Mouse (Mus musculus): ENCODE results near the gene Pyroxd2. TPM values are rescaled to one million over a fixed set of nuclear protein-coding genes. Genes with fewer than 3 reads are reported as not detected.
"Not testable (repeated sequence)": the region's sequence is repeated elsewhere in the genome, so short reads cannot be mapped to it uniquely, and the experiment has no call there.

Gene Pyroxd2
- polyA plus RNA-seq (2015; fragmentation: Nextera tagmentation; extraction: Ambion mirVana) = 4.0 and 4.2 TPM in 2 replicates

- Histone ChIP-seq H3K4me1 (peaks cover 25% of the 10 kb centered on the region), H3K4me2 (replicated peaks) (peak within 1 kb of the TSS; percentile 64), H3K36me3 (no peaks in the 10 kb centered on the region), H3K9ac (peak within 1 kb of the TSS; percentile 31), H3K9me3 (replicated peaks) (no peaks in the 10 kb centered on the region), H3K27me3 (no peaks in the 10 kb centered on the region), H3K27ac (replicated peaks) (peak within 1 kb of the TSS; percentile 79), H3K4me3 (replicated peaks) (peak within 1 kb of the TSS; percentile 42)
- ATAC-seq (ENCODE audit: insufficient number of reproducible peaks, low FRiP score, low TSS enrichment, low read depth) = peak; percentile 83
- 2% methylated on average over 22 of the region's 22 CpGs for WGBS
Observed at GRCm38 (mm10) chr19:42752363-42752931, at the start of gene Pyroxd2. Gene Pyroxd2, minus strand, starts transcription at chr19:42752775.

GRCm38 (mm10) chr19:42797866-42798265 is 45.3 kb upstream of the Pyroxd2 start:
- Histone ChIP-seq H3K27ac (replicated peaks) (no peak overlapping the region), H3K36me3 (no peaks in the 10 kb centered on the region), H3K4me3 (replicated peaks) (no peak overlapping the region), H3K9me3 (replicated peaks) (no peaks in the 10 kb centered on the region), H3K9ac (no peak overlapping the region), H3K4me1 (peaks cover 16% of the 10 kb centered on the region), H3K27me3 (no peaks in the 10 kb centered on the region), H3K4me2 (replicated peaks) (no peak overlapping the region)
- no peak for ATAC-seq (ENCODE audit: insufficient number of reproducible peaks, low FRiP score, low TSS enrichment, low read depth)
- WGBS = 59% methylated on average over 2 of the region's 2 CpGs

- no peak overlapping the region for H3K9ac ChIP-seq
- H3K27ac ChIP-seq (replicated peaks) = no peak overlapping the region
- no peaks in the 10 kb centered on the region for H3K36me3 ChIP-seq
- no peaks in the 10 kb centered on the region for H3K27me3 ChIP-seq
- peaks cover 16% of the 10 kb centered on the region for H3K4me1 ChIP-seq
- no peaks in the 10 kb centered on the region for H3K9me3 ChIP-seq (replicated peaks)
- H3K4me3 ChIP-seq (replicated peaks) = peak overlapping the region; percentile 39; the same call in 1 of the 2 replicates
- peak overlapping the region; percentile 81 for H3K4me2 ChIP-seq (replicated peaks)
- no peak for ATAC-seq (ENCODE audit: insufficient number of reproducible peaks, low FRiP score, low TSS enrichment, low read depth)
- 19% methylated on average over 9 of the region's 9 CpGs for WGBS
Observed at GRCm38 (mm10) chr19:42795801-42796200, 43.2 kb upstream of the Pyroxd2 start.

GRCm38 (mm10) chr19:42794914-42795613 is 42.5 kb upstream of the Pyroxd2 start:
- Histone ChIP-seq H3K9me3 (replicated peaks) (no peaks in the 10 kb centered on the region), H3K9ac (no peak overlapping the region), H3K27me3 (no peaks in the 10 kb centered on the region), H3K4me1 (peaks cover 16% of the 10 kb centered on the region), H3K36me3 (no peaks in the 10 kb centered on the region), H3K27ac (replicated peaks) (no peak overlapping the region), H3K4me3 (replicated peaks) (peak overlapping the region; percentile 39), H3K4me2 (replicated peaks) (peak overlapping the region; percentile 81)
- ATAC-seq (ENCODE audit: insufficient number of reproducible peaks, low FRiP score, low TSS enrichment, low read depth) = peak; percentile 80
- WGBS = 2% methylated on average over 31 of the region's 31 CpGs

- H3K9me3 ChIP-seq (replicated peaks) = no peaks in the 10 kb centered on the region
- no peaks in the 10 kb centered on the region for H3K36me3 ChIP-seq
- no peaks in the 10 kb centered on the region for H3K27me3 ChIP-seq
- no peak overlapping the region for H3K9ac ChIP-seq
- no peak overlapping the region for H3K4me2 ChIP-seq (replicated peaks)
- 48% methylated on average over 5 of the region's 5 CpGs for WGBS
- H3K4me1 ChIP-seq = no peaks in the 10 kb centered on the region
- H3K27ac ChIP-seq (replicated peaks) = no peak overlapping the region
- no peak overlapping the region for H3K4me3 ChIP-seq (replicated peaks)
- ATAC-seq (ENCODE audit: insufficient number of reproducible peaks, low FRiP score, low TSS enrichment, low read depth) = no peak
Observed at GRCm38 (mm10) chr19:42788311-42788710, 35.7 kb upstream of the Pyroxd2 start.

- Histone ChIP-seq H3K4me3 (replicated peaks) (no peak overlapping the region), H3K4me1 (no peaks in the 10 kb centered on the region), H3K27me3 (no peaks in the 10 kb centered on the region), H3K9me3 (replicated peaks) (no peaks in the 10 kb centered on the region), H3K27ac (replicated peaks) (no peak overlapping the region), H3K9ac (no peak overlapping the region), H3K36me3 (no peaks in the 10 kb centered on the region), H3K4me2 (replicated peaks) (no peak overlapping the region)
- 59% methylated on average over 8 of the region's 8 CpGs for WGBS
- no peak for ATAC-seq (ENCODE audit: insufficient number of reproducible peaks, low FRiP score, low TSS enrichment, low read depth)
Observed at GRCm38 (mm10) chr19:42785562-42786220, 33.1 kb upstream of the Pyroxd2 start.

GRCm38 (mm10) chr19:42785129-42785528 is 32.6 kb upstream of the Pyroxd2 start:
- no peaks in the 10 kb centered on the region for H3K9me3 ChIP-seq (replicated peaks)
- H3K36me3 ChIP-seq = no peaks in the 10 kb centered on the region
- no peaks in the 10 kb centered on the region for H3K27me3 ChIP-seq
- WGBS = 46% methylated on average over 2 of the region's 2 CpGs
- ATAC-seq (ENCODE audit: insufficient number of reproducible peaks, low FRiP score, low TSS enrichment, low read depth) = no peak
- no peak overlapping the region for H3K4me3 ChIP-seq (replicated peaks)
- no peak overlapping the region for H3K4me2 ChIP-seq (replicated peaks)
- H3K4me1 ChIP-seq = peaks cover under 1% of the 10 kb centered on the region
- H3K9ac ChIP-seq = no peak overlapping the region
- no peak overlapping the region for H3K27ac ChIP-seq (replicated peaks)

GRCm38 (mm10) chr19:42780156-42780538 is 27.6 kb upstream of the Pyroxd2 start:
- not testable (repeated sequence) for H3K9me3 ChIP-seq (replicated peaks); ATAC-seq (ENCODE audit: insufficient number of reproducible peaks, low FRiP score, low TSS enrichment, low read depth); H3K36me3 ChIP-seq; H3K27me3 ChIP-seq
- 46% methylated on average over 7 of the region's 7 CpGs for WGBS
- H3K4me1 ChIP-seq = peaks cover 12% of the 10 kb centered on the region
- peak overlapping the region; percentile 50 for H3K9ac ChIP-seq
- H3K4me3 ChIP-seq (replicated peaks) = peak overlapping the region; percentile 73
- H3K4me2 ChIP-seq (replicated peaks) = peak overlapping the region; percentile 82
- H3K27ac ChIP-seq (replicated peaks) = peak overlapping the region; percentile 93

GRCm38 (mm10) chr19:42779531-42780155 is 27.1 kb upstream of the Pyroxd2 start, which contains the start of gene Hps1:
Gene Hps1, minus strand, starts transcription at chr19:42779978.
- H3K36me3 ChIP-seq = no peaks in the 10 kb centered on the region
- H3K27ac ChIP-seq (replicated peaks) = peak within 1 kb of the TSS; percentile 93
- 1% methylated on average over 43 of the region's 43 CpGs for WGBS
- H3K9me3 ChIP-seq (replicated peaks) = no peaks in the 10 kb centered on the region
- peak within 1 kb of the TSS; percentile 50 for H3K9ac ChIP-seq
- no peaks in the 10 kb centered on the region for H3K27me3 ChIP-seq
- peak within 1 kb of the TSS; percentile 82 for H3K4me2 ChIP-seq (replicated peaks)
- peak; percentile 96 for ATAC-seq (ENCODE audit: insufficient number of reproducible peaks, low FRiP score, low TSS enrichment, low read depth)
- peaks cover 12% of the 10 kb centered on the region for H3K4me1 ChIP-seq
- H3K4me3 ChIP-seq (replicated peaks) = peak within 1 kb of the TSS; percentile 73

- Histone ChIP-seq H3K9ac (no peak overlapping the region), H3K4me3 (replicated peaks) (no peak overlapping the region), H3K27ac (replicated peaks) (no peak overlapping the region), H3K9me3 (replicated peaks) (no peaks in the 10 kb centered on the region), H3K4me2 (replicated peaks) (no peak overlapping the region), H3K4me1 (peaks cover 12% of the 10 kb centered on the region), H3K27me3 (no peaks in the 10 kb centered on the region), H3K36me3 (no peaks in the 10 kb centered on the region)
- ATAC-seq (ENCODE audit: insufficient number of reproducible peaks, low FRiP score, low TSS enrichment, low read depth) = no peak
- 68% methylated on average over 5 of the region's 5 CpGs for WGBS
Observed at GRCm38 (mm10) chr19:42777801-42778200, 25.2 kb upstream of the Pyroxd2 start.

GRCm38 (mm10) chr19:42776813-42777212 is 24.2 kb upstream of the Pyroxd2 start:
- Histone ChIP-seq H3K9me3 (replicated peaks) (no peaks in the 10 kb centered on the region), H3K9ac (no peak overlapping the region), H3K4me1 (peaks cover 12% of the 10 kb centered on the region), H3K36me3 (no peaks in the 10 kb centered on the region), H3K4me2 (replicated peaks) (no peak overlapping the region), H3K27ac (replicated peaks) (no peak overlapping the region), H3K4me3 (replicated peaks) (no peak overlapping the region), H3K27me3 (no peaks in the 10 kb centered on the region)
- ATAC-seq (ENCODE audit: insufficient number of reproducible peaks, low FRiP score, low TSS enrichment, low read depth) = no peak
- WGBS = 97% methylated on average over 1 of the region's 1 CpGs

Data from embryonic facial prominence, embryonic 15.5 days (tissue).